Mouse (Mus musculus): ENCODE results near the gene Plcl1. TPM values are rescaled to one million over a fixed set of nuclear protein-coding genes. Genes with fewer than 3 reads are reported as not detected.

The Plcl1 gene
- polyA plus RNA-seq, 1 experiment = not detected

- Histone ChIP-seq H3K4me1 (ENCODE audit: control insufficient read depth, insufficient read depth, low read length) (no peaks in the 10 kb centered on the region), H3K4me3 (ENCODE audit: insufficient read depth, low read depth, low read length) (no peak overlapping the region), H3K27ac (ENCODE audit: insufficient read depth, low read depth, low read length) (no peak overlapping the region)
- WGBS = 90% methylated on average over 2 of the region's 2 CpGs
- TF ChIP-seq POLR2A (IDR thresholded peaks at IDR 0.05; ENCODE audit: insufficient read depth, low read depth, low read length) (no peak), CTCF (IDR thresholded peaks at IDR 0.05; ENCODE audit: insufficient read depth, low read depth, low read length) (no peak)
These were observed 226.3 kb downstream of the Plcl1 start for GRCm38 (mm10) chr1:55632024-55632423.

GRCm38 (mm10) chr1:55633326-55633725 lies 227.6 kb downstream of the Plcl1 start:
- no peak overlapping the region for H3K27ac ChIP-seq (ENCODE audit: insufficient read depth, low read depth, low read length)
- TF ChIP-seq CTCF (IDR thresholded peaks at IDR 0.05; ENCODE audit: insufficient read depth, low read depth, low read length) (no peak), POLR2A (IDR thresholded peaks at IDR 0.05; ENCODE audit: insufficient read depth, low read depth, low read length) (no peak)
- H3K4me3 ChIP-seq (ENCODE audit: insufficient read depth, low read depth, low read length) = no peak overlapping the region
- H3K4me1 ChIP-seq (ENCODE audit: control insufficient read depth, insufficient read depth, low read length) = no peaks in the 10 kb centered on the region
- 61% methylated on average over 4 of the region's 4 CpGs for WGBS

GRCm38 (mm10) chr1:55659518-55660210 lies 253.9 kb downstream of the Plcl1 start:
- H3K27ac ChIP-seq (ENCODE audit: insufficient read depth, low read depth, low read length) = no peak overlapping the region
- no peak for TF ChIP-seq POLR2A (IDR thresholded peaks at IDR 0.05; ENCODE audit: insufficient read depth, low read depth, low read length)
- no peak for TF ChIP-seq CTCF (IDR thresholded peaks at IDR 0.05; ENCODE audit: insufficient read depth, low read depth, low read length)
- WGBS = 48% methylated on average over 8 of the region's 8 CpGs
- H3K4me3 ChIP-seq (ENCODE audit: insufficient read depth, low read depth, low read length) = no peak overlapping the region
- H3K4me1 ChIP-seq (ENCODE audit: control insufficient read depth, insufficient read depth, low read length) = 0 out of 2 replicates have a peak, but pooled peaks cover 2% of the 10 kb centered on the region

- peaks cover 5% of the 10 kb centered on the region for H3K4me1 ChIP-seq (ENCODE audit: control insufficient read depth, insufficient read depth, low read length)
- TF ChIP-seq POLR2A (IDR thresholded peaks at IDR 0.05; ENCODE audit: insufficient read depth, low read depth, low read length) = no peak
- no peak for TF ChIP-seq CTCF (IDR thresholded peaks at IDR 0.05; ENCODE audit: insufficient read depth, low read depth, low read length)
- H3K27ac ChIP-seq (ENCODE audit: insufficient read depth, low read depth, low read length) = no peak overlapping the region
- no peak overlapping the region for H3K4me3 ChIP-seq (ENCODE audit: insufficient read depth, low read depth, low read length)
- WGBS = 77% methylated on average over 2 of the region's 2 CpGs
These were observed 255.7 kb downstream of the Plcl1 start for GRCm38 (mm10) chr1:55661381-55661780.

GRCm38 (mm10) chr1:55665137-55665827 lies 259.6 kb downstream of the Plcl1 start:
- Histone ChIP-seq H3K4me1 (ENCODE audit: control insufficient read depth, insufficient read depth, low read length) (peaks cover 9% of the 10 kb centered on the region), H3K27ac (ENCODE audit: insufficient read depth, low read depth, low read length) (0 out of 2 replicates have a peak overlapping the region, but pooled peaks have one; percentile 35), H3K4me3 (ENCODE audit: insufficient read depth, low read depth, low read length) (no peak overlapping the region)
- TF ChIP-seq CTCF (IDR thresholded peaks at IDR 0.05; ENCODE audit: insufficient read depth, low read depth, low read length) (no peak), POLR2A (IDR thresholded peaks at IDR 0.05; ENCODE audit: insufficient read depth, low read depth, low read length) (no peak)
- WGBS = 66% methylated on average over 10 of the region's 10 CpGs

- 26% methylated on average over 11 of the region's 11 CpGs for WGBS
- Histone ChIP-seq H3K4me1 (ENCODE audit: control insufficient read depth, insufficient read depth, low read length) (peaks cover 9% of the 10 kb centered on the region), H3K4me3 (ENCODE audit: insufficient read depth, low read depth, low read length) (no peak overlapping the region), H3K27ac (ENCODE audit: insufficient read depth, low read depth, low read length) (peak overlapping the region; percentile 44; the same call in 1 of the 2 replicates)
- TF ChIP-seq CTCF (IDR thresholded peaks at IDR 0.05; ENCODE audit: insufficient read depth, low read depth, low read length) (no peak), POLR2A (IDR thresholded peaks at IDR 0.05; ENCODE audit: insufficient read depth, low read depth, low read length) (no peak)
These were observed 260.3 kb downstream of the Plcl1 start for GRCm38 (mm10) chr1:55665828-55666673.

GRCm38 (mm10) chr1:55666798-55667197 lies 261.1 kb downstream of the Plcl1 start:
- TF ChIP-seq POLR2A (IDR thresholded peaks at IDR 0.05; ENCODE audit: insufficient read depth, low read depth, low read length) (no peak), CTCF (IDR thresholded peaks at IDR 0.05; ENCODE audit: insufficient read depth, low read depth, low read length) (no peak)
- 60% methylated on average over 5 of the region's 5 CpGs for WGBS
- Histone ChIP-seq H3K27ac (ENCODE audit: insufficient read depth, low read depth, low read length) (no peak overlapping the region), H3K4me3 (ENCODE audit: insufficient read depth, low read depth, low read length) (no peak overlapping the region), H3K4me1 (ENCODE audit: control insufficient read depth, insufficient read depth, low read length) (peaks cover 9% of the 10 kb centered on the region)

- H3K27ac ChIP-seq (ENCODE audit: insufficient read depth, low read depth, low read length) = no peak overlapping the region
- TF ChIP-seq CTCF (IDR thresholded peaks at IDR 0.05; ENCODE audit: insufficient read depth, low read depth, low read length) (no peak), POLR2A (IDR thresholded peaks at IDR 0.05; ENCODE audit: insufficient read depth, low read depth, low read length) (no peak)
- no peak overlapping the region for H3K4me3 ChIP-seq (ENCODE audit: insufficient read depth, low read depth, low read length)
- WGBS = 63% methylated on average over 4 of the region's 4 CpGs
- peaks cover 9% of the 10 kb centered on the region for H3K4me1 ChIP-seq (ENCODE audit: control insufficient read depth, insufficient read depth, low read length)
These were observed 263.0 kb downstream of the Plcl1 start for GRCm38 (mm10) chr1:55668622-55669237.
